Mouse (Mus musculus): ENCODE results near the gene Rbl1. TPM values are rescaled to one million over a fixed set of nuclear protein-coding genes. Genes with fewer than 3 reads are reported as not detected.

The Rbl1 gene
- polyA plus RNA-seq, 1 experiment from 2014 or later = 20.2 TPM

DNA sequence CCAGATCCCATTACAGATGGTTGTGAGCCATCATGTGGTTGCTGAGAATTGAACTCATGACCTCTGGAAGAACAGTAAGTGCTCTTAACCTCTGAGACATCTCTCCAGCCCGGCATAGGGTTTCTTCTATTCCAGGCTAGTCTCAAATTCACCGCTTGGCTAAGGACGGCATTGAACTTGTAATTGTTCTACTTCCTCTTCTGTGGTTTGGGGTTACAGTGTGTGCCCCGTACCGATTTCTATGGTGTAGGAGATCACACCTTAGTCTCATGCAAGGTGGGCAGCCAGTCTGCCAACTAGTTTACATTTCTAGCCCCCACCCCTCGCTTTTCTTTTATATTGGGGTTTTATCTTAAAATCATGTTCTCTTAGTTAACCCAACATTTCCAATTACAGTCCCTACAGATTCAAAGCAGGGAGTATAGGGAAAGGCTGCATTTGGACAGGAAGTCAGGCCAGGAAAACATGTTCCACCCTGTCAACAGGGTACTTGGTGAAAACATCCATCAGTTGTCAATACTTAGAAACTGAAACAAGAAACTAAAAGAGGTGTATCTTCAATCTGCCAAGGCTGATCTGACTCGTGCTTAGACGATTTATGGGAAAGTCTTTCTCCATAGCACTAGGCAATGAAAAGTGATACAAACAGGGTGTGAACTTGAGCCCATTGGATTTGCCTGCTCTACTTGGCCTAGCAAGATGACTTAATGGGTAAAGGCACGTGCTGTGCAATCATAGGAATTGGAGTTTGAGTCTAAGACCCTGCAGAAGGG lies 66.2 kb downstream of the Rbl1 start:
- Histone ChIP-seq H3K9me3 (replicated peaks; ENCODE audit: control insufficient read depth, low read length) (no peaks in the 10 kb centered on the region), H3K9ac (ENCODE audit: low read length) (no peak overlapping the region), H3K27ac (ENCODE audit: low read length) (no peak overlapping the region), H3K27me3 (ENCODE audit: control insufficient read depth, insufficient read depth, low read length) (no peaks in the 10 kb centered on the region), H3K36me3 (ENCODE audit: control insufficient read depth, insufficient read depth, low read length) (no peaks in the 10 kb centered on the region), H3K4me3 (replicated peaks; ENCODE audit: low read length) (no peak overlapping the region), H3K4me1 (ENCODE audit: control insufficient read depth, insufficient read depth, low read length) (peaks cover 10% of the 10 kb centered on the region; the same call in 1 of the 2 replicates), H3K4me2 (ENCODE audit: low read depth, low read length) (no peak overlapping the region)
- no peak for ATAC-seq (ENCODE audit: insufficient read depth, low FRiP score)
- WGBS = 83% methylated on average over 9 of the region's 9 CpGs

- Histone ChIP-seq H3K27ac (ENCODE audit: low read length) (peak overlapping the region; percentile 80), H3K4me1 (ENCODE audit: control insufficient read depth, insufficient read depth, low read length) (peaks cover 10% of the 10 kb centered on the region; the same call in 1 of the 2 replicates), H3K4me3 (replicated peaks; ENCODE audit: low read length) (no peak overlapping the region), H3K27me3 (ENCODE audit: control insufficient read depth, insufficient read depth, low read length) (no peaks in the 10 kb centered on the region), H3K4me2 (ENCODE audit: low read depth, low read length) (no peak overlapping the region), H3K9ac (ENCODE audit: low read length) (no peak overlapping the region), H3K36me3 (ENCODE audit: control insufficient read depth, insufficient read depth, low read length) (no peaks in the 10 kb centered on the region), H3K9me3 (replicated peaks; ENCODE audit: control insufficient read depth, low read length) (no peaks in the 10 kb centered on the region)
- no peak; the same call in 1 of the 2 replicates for ATAC-seq (ENCODE audit: insufficient read depth, low FRiP score)
- WGBS = 40% methylated on average over 2 of the region's 2 CpGs
These were observed 67.7 kb downstream of the Rbl1 start for GRCm38 (mm10) chr2:157136646-157137045.

DNA sequence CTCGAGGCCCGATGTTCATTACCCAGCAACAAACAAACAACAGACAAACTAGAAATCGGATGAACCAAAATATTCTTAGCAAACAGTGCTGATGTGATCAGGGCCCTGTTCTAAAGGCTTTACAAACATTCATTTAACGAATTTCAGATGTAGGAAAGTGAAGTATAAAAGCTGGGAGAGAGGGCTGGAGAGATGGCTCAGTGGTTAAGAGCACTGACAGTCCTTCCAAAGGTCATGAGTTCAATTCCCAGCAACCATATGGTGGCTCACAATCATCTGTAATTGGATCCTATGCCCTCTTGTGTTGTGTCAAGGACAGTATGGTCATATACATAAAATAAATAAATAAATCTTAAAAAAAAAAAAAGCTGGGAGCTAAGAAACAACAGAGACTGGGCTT lies 68.2 kb downstream of the Rbl1 start:
- Histone ChIP-seq H3K27me3 (ENCODE audit: control insufficient read depth, insufficient read depth, low read length) (no peaks in the 10 kb centered on the region), H3K9me3 (replicated peaks; ENCODE audit: control insufficient read depth, low read length) (no peaks in the 10 kb centered on the region), H3K4me1 (ENCODE audit: control insufficient read depth, insufficient read depth, low read length) (peaks cover 10% of the 10 kb centered on the region; the same call in 1 of the 2 replicates), H3K4me2 (ENCODE audit: low read depth, low read length) (no peak overlapping the region), H3K36me3 (ENCODE audit: control insufficient read depth, insufficient read depth, low read length) (no peaks in the 10 kb centered on the region), H3K9ac (ENCODE audit: low read length) (no peak overlapping the region), H3K4me3 (replicated peaks; ENCODE audit: low read length) (no peak overlapping the region), H3K27ac (ENCODE audit: low read length) (peak overlapping the region; percentile 62)
- no peak for ATAC-seq (ENCODE audit: insufficient read depth, low FRiP score)
- WGBS = 79% methylated on average over 4 of the region's 4 CpGs

- no peak for ATAC-seq (ENCODE audit: insufficient read depth, low FRiP score)
- H3K9me3 ChIP-seq (replicated peaks; ENCODE audit: control insufficient read depth, low read length) = no peaks in the 10 kb centered on the region
- no peaks in the 10 kb centered on the region for H3K36me3 ChIP-seq (ENCODE audit: control insufficient read depth, insufficient read depth, low read length)
- H3K9ac ChIP-seq (ENCODE audit: low read length) = peak overlapping the region; percentile 86
- H3K27ac ChIP-seq (ENCODE audit: low read length) = peak overlapping the region; percentile 90
- peak overlapping the region; percentile 86 for H3K4me3 ChIP-seq (replicated peaks; ENCODE audit: low read length)
- peak overlapping the region; percentile 76 for H3K4me2 ChIP-seq (ENCODE audit: low read depth, low read length)
- no peaks in the 10 kb centered on the region for H3K27me3 ChIP-seq (ENCODE audit: control insufficient read depth, insufficient read depth, low read length)
- peaks cover 12% of the 10 kb centered on the region; the same call in 1 of the 2 replicates for H3K4me1 ChIP-seq (ENCODE audit: control insufficient read depth, insufficient read depth, low read length)
- whole genome bisulfite sequencing = 81% methylated on average over 10 of the region's 10 CpGs
These were observed 68.7 kb downstream of the Rbl1 start for GRCm38 (mm10) chr2:157135529-157136120.

- Histone ChIP-seq H3K4me3 (replicated peaks; ENCODE audit: low read length) (peak within 1 kb of the TSS; percentile 86), H3K4me1 (ENCODE audit: control insufficient read depth, insufficient read depth, low read length) (peaks cover 14% of the 10 kb centered on the region), H3K9me3 (replicated peaks; ENCODE audit: control insufficient read depth, low read length) (no peaks in the 10 kb centered on the region), H3K27me3 (ENCODE audit: control insufficient read depth, insufficient read depth, low read length) (no peaks in the 10 kb centered on the region), H3K4me2 (ENCODE audit: low read depth, low read length) (peak within 1 kb of the TSS; percentile 76), H3K36me3 (ENCODE audit: control insufficient read depth, insufficient read depth, low read length) (no peaks in the 10 kb centered on the region), H3K27ac (ENCODE audit: low read length) (peak within 1 kb of the TSS; percentile 90), H3K9ac (ENCODE audit: low read length) (peak within 1 kb of the TSS; percentile 86)
- ATAC-seq (ENCODE audit: insufficient read depth, low FRiP score) = peak; percentile 93
- under 1% methylated on average over 32 of the region's 32 CpGs for WGBS
These were observed 69.3 kb downstream of the Rbl1 start, which contains the start of gene Samhd1 for GRCm38 (mm10) chr2:157135014-157135413. Samhd1 (minus strand) TSS chr2:157135265.

DNA sequence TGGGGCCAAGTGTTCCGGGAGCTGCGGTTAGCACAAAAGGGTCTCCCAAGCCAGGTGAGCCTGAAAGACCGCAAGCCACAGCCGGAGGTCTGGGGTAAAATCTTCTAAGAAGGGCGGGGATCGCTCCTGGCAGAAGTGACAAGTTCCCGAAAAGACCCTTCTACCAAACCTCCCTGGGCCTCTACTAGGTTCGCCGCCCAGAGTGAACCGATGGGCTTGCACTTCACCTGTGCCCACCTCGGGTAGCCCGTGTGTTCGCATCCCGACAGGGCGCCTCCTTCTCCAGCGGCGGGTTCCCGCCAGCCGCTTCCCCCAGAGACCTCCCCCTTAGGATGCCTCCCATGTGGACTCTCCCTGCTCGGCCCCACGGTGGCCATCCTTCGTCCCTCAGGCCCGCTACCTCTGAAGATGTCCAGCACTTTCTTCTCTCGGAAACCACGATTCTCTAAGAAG lies 69.8 kb downstream of the Rbl1 start:
- peak overlapping the region; percentile 76 for H3K4me2 ChIP-seq (ENCODE audit: low read depth, low read length)
- 0% methylated on average over 25 of the region's 25 CpGs for WGBS
- H3K27me3 ChIP-seq (ENCODE audit: control insufficient read depth, insufficient read depth, low read length) = no peaks in the 10 kb centered on the region
- no peaks in the 10 kb centered on the region for H3K36me3 ChIP-seq (ENCODE audit: control insufficient read depth, insufficient read depth, low read length)
- ATAC-seq (ENCODE audit: insufficient read depth, low FRiP score) = peak; percentile 35; the same call in 1 of the 2 replicates
- H3K27ac ChIP-seq (ENCODE audit: low read length) = peak overlapping the region; percentile 90
- peaks cover 14% of the 10 kb centered on the region for H3K4me1 ChIP-seq (ENCODE audit: control insufficient read depth, insufficient read depth, low read length)
- peak overlapping the region; percentile 86 for H3K4me3 ChIP-seq (replicated peaks; ENCODE audit: low read length)
- no peaks in the 10 kb centered on the region for H3K9me3 ChIP-seq (replicated peaks; ENCODE audit: control insufficient read depth, low read length)
- H3K9ac ChIP-seq (ENCODE audit: low read length) = peak overlapping the region; percentile 86

DNA sequence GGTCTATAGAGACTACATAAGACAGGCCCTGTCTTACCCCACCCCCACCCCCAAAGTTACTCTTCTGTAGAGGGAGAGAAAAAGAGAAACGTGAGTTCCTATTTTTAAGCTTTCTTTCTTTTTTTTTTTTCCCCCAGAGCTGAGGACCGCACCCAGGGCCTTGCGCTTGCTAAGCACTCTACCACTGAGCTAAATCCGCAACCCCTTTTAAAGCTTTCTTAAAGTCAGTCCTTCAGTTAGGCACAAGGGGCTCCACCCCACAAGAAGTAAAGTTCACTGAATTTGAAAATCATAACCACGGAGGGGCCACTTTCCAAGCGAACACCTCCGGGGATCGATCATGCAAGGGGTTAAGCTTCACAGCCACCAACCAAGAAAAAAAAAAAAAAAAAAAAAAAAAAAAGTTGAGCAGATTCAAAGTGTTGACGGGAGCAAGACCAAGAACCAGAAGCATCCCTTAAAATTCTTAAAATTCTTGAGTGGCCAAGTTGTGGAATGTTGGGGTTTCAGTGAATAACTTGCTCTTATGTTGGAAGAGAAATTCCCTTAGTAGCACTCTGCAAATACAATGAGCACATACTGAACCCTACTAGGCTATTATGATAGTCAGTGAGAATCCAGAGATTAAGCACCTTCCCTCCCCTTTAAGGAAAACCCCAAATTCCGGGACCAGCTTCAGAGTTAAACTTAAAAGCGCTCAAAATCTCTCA lies 70.4 kb downstream of the Rbl1 start:
- Histone ChIP-seq H3K4me3 (replicated peaks; ENCODE audit: low read length) (peak overlapping the region; percentile 86), H3K4me2 (ENCODE audit: low read depth, low read length) (peak overlapping the region; percentile 76), H3K4me1 (ENCODE audit: control insufficient read depth, insufficient read depth, low read length) (peaks cover 14% of the 10 kb centered on the region), H3K27ac (ENCODE audit: low read length) (peak overlapping the region; percentile 90; the same call in 1 of the 2 replicates), H3K9ac (ENCODE audit: low read length) (peak overlapping the region; percentile 86), H3K36me3 (ENCODE audit: control insufficient read depth, insufficient read depth, low read length) (no peaks in the 10 kb centered on the region), H3K27me3 (ENCODE audit: control insufficient read depth, insufficient read depth, low read length) (no peaks in the 10 kb centered on the region), H3K9me3 (replicated peaks; ENCODE audit: control insufficient read depth, low read length) (no peaks in the 10 kb centered on the region)
- no peak for ATAC-seq (ENCODE audit: insufficient read depth, low FRiP score)
- WGBS = 13% methylated on average over 11 of the region's 11 CpGs

DNA sequence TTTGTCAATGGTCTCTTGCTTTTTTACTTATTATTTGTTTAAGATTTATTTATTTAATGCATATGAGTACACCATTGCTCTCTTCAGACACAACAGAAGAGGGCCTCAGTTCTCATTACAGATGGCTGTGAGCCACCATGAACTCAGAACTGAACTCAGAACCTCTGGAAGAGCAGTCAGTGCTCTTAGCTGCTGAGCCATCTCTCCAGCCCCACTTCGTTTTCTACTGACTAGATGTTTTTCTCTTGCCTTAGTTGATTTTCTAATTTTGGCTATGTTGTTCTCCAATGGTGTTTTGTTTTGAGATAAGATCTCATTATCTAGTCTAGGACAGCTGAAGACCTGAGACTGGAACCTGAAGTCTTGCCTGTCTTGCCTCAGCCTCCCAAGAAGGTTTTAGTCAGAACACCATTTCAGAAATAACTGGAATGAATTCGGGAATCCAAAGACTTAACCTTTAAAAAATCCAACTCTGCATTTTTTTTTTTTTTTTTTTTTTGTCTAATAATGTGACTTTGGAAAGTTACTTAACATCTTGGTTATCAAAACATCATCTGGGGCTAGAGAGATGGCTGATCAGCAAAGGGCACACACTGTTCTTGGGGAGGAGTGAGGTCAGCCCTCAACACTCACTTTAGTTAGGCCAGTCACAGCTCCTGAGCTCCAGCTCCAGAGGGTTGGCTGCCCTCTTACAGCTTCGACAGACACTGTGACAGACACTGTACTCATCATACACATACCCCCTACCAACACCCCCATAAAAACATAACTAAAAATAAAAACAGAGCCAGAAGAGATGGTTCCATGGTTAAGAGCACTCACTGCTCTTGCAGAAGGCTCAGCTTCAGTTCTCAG lies 71.4 kb downstream of the Rbl1 start:
- WGBS = 80% methylated on average over 3 of the region's 3 CpGs
- no peak overlapping the region for H3K4me3 ChIP-seq (replicated peaks; ENCODE audit: low read length)
- H3K9ac ChIP-seq (ENCODE audit: low read length) = no peak overlapping the region
- H3K4me1 ChIP-seq (ENCODE audit: control insufficient read depth, insufficient read depth, low read length) = peaks cover 14% of the 10 kb centered on the region
- H3K27me3 ChIP-seq (ENCODE audit: control insufficient read depth, insufficient read depth, low read length) = no peaks in the 10 kb centered on the region
- H3K4me2 ChIP-seq (ENCODE audit: low read depth, low read length) = no peak overlapping the region
- H3K9me3 ChIP-seq (replicated peaks; ENCODE audit: control insufficient read depth, low read length) = no peaks in the 10 kb centered on the region
- no peak for ATAC-seq (ENCODE audit: insufficient read depth, low FRiP score)
- H3K36me3 ChIP-seq (ENCODE audit: control insufficient read depth, insufficient read depth, low read length) = no peaks in the 10 kb centered on the region
- H3K27ac ChIP-seq (ENCODE audit: low read length) = no peak overlapping the region
